Mouse (Mus musculus): ENCODE measurements at regions not wholly inside any gene's neighbourhood (a gene's known extent, or its start where the extent isn't known, plus 50 kb on each side); places are given as distances from the start of the nearest gene placed in this dataset.
A peak's percentile ranks its signal among the peaks of the same experiment; 100 is the strongest.

GRCm38 (mm10) chr1:73269051-73269755 is 253.5 kb upstream of the Tnp1 start:
- DNase-seq, result peak; percentile 11 to 26
- intact Hi-C loops (cut with DNase I), result loop anchor here (5.0 kb wide), 1 partner anchor 62 kb away; no protein-coding TSS in a partner anchor

GRCm38 (mm10) chr1:73265009-73265408 is 249.3 kb upstream of the Tnp1 start:
- intact Hi-C loops (cut with DNase I), result loop anchor here (5.0 kb wide), 1 partner anchor 58 kb away; no protein-coding TSS in a partner anchor
- DNase-seq, result peak; percentile 13 to 28

- DNase-seq, result no peak
- intact Hi-C loops (cut with DNase I), result loop anchor here (5.0 kb wide), 1 partner anchor 152 kb away; no protein-coding TSS in a partner anchor
These were observed 248.5 kb upstream of the Tnp1 start for GRCm38 (mm10) chr1:73264245-73264644.

GRCm38 (mm10) chr1:73259525-73260098 is 243.9 kb upstream of the Tnp1 start:
- no peak for DNase-seq
- intact Hi-C loops (cut with DNase I), result loop anchor here (5.0 kb wide), 1 partner anchor 147 kb away; no protein-coding TSS in a partner anchor

- intact Hi-C loops (cut with DNase I), result no loop called here
- DNase-seq, result no peak
These were observed 241.6 kb upstream of the Tnp1 start for GRCm38 (mm10) chr1:73257263-73257662.

- intact Hi-C loops (cut with DNase I), result no loop called here
- DNase-seq, result no peak
These were observed 236.2 kb upstream of the Tnp1 start for GRCm38 (mm10) chr1:73251911-73252356.

GRCm38 (mm10) chr1:73244016-73244415 is 228.3 kb upstream of the Tnp1 start:
- DNase-seq, result no peak
- intact Hi-C loops (cut with DNase I), result no loop called here

- intact Hi-C loops (cut with DNase I), result no loop called here
- no peak for DNase-seq
These were observed 226.6 kb upstream of the Tnp1 start for GRCm38 (mm10) chr1:73242290-73242689.

- intact Hi-C loops (cut with DNase I), result no loop called here
- DNase-seq, result no peak
These were observed 221.2 kb upstream of the Tnp1 start for GRCm38 (mm10) chr1:73236867-73237266.

- intact Hi-C loops (cut with DNase I), result no loop called here
- no peak for DNase-seq
These were observed 217.9 kb upstream of the Tnp1 start for GRCm38 (mm10) chr1:73233636-73234035.

GRCm38 (mm10) chr1:73233041-73233440 is 217.3 kb upstream of the Tnp1 start:
- DNase-seq, result no peak
- intact Hi-C loops (cut with DNase I), result no loop called here

- intact Hi-C loops (cut with DNase I), result no loop called here
- no peak for DNase-seq
These were observed 214.9 kb upstream of the Tnp1 start for GRCm38 (mm10) chr1:73230611-73231010.

- no peak for DNase-seq
- intact Hi-C loops (cut with DNase I), result no loop called here
These were observed 211.5 kb upstream of the Tnp1 start for GRCm38 (mm10) chr1:73227246-73227645.

GRCm38 (mm10) chr1:73221863-73222262 is 206.2 kb upstream of the Tnp1 start:
- no peak for DNase-seq
- intact Hi-C loops (cut with DNase I), result no loop called here

GRCm38 (mm10) chr1:73214305-73214946 is 198.7 kb upstream of the Tnp1 start:
- DNase-seq, result peak; percentile 34 to 62
- intact Hi-C loops (cut with DNase I), result no loop called here

- no peak for DNase-seq
- intact Hi-C loops (cut with DNase I), result loop anchor here (5.0 kb wide), 1 partner anchor 60 kb away; no protein-coding TSS in a partner anchor
These were observed 191.7 kb upstream of the Tnp1 start for GRCm38 (mm10) chr1:73207421-73207820.

- intact Hi-C loops (cut with DNase I), result loop anchor here (5.0 kb wide), 1 partner anchor 62 kb away; no protein-coding TSS in a partner anchor
- DNase-seq, result no peak
These were observed 190.1 kb upstream of the Tnp1 start for GRCm38 (mm10) chr1:73205788-73206187.

- intact Hi-C loops (cut with DNase I), result no loop called here
- peak; percentile 22 to 25 for DNase-seq
These were observed 184.4 kb upstream of the Tnp1 start for GRCm38 (mm10) chr1:73200112-73200511.

- intact Hi-C loops (cut with DNase I), result no loop called here
- DNase-seq, result no peak
These were observed 175.1 kb upstream of the Tnp1 start for GRCm38 (mm10) chr1:73190832-73191231.

- intact Hi-C loops (cut with DNase I), result no loop called here
- DNase-seq, result peak; percentile 27 to 32
These were observed 173.1 kb upstream of the Tnp1 start for GRCm38 (mm10) chr1:73188796-73189195.

- DNase-seq, result no peak
- intact Hi-C loops (cut with DNase I), result no loop called here
These were observed 168.8 kb upstream of the Tnp1 start for GRCm38 (mm10) chr1:73184477-73184876.

Measured in heart, postnatal 14 days (tissue).